Mouse (Mus musculus) gastrocnemius, postnatal 14 days (tissue): ENCODE results near the gene Tmem223. TPM values are rescaled to one million over a fixed set of nuclear protein-coding genes. Genes with fewer than 3 reads are reported as not detected.

Source experiments
- DNase-seq: peaks from one replicate; pipeline ENCODE4 v3.0.0; 2021; ENCODE audit warnings: mixed read lengths
- intact Hi-C: fragments of 180-260 bp; cut with DNase I; formaldehyde crosslinking; loops from one replicate; pipeline ENCODE4 v1.15.1; 2025; ENCODE audit warnings: low total_unique reads
- microRNA-seq, 2 experiments: library from miRNA; unstranded; fragments of <30 nt; microRNA quantifications; one replicate each; pipeline ENCODE4 v1.2.0; 2021
- total RNA-seq, 2 experiments: library from RNA; stranded (reverse); gene quantifications; 2 replicates each; pipeline ENCODE4 v1.2.3; 2021

The Tmem223 gene
- total RNA-seq, 2 experiments from 2014 or later: 78.5 to 81.9 TPM

- intact Hi-C loops: no loop called here
- DNase-seq: peak; percentile 88
Measured at GRCm38 (mm10) chr19:8798264-8798946, 27.6 kb downstream of the Tmem223 start, which contains the start of gene Polr2g. Polr2g (minus strand) TSS chr19:8798577.

GRCm38 (mm10) chr19:8798947-8799315 lies 28.1 kb downstream of the Tmem223 start:
- DNase-seq: no peak
- intact Hi-C loops: no loop called here

GRCm38 (mm10) chr19:8802130-8802821 lies 31.5 kb downstream of the Tmem223 start, which contains the start of gene Zbtb3:
Zbtb3 (plus strand) TSS chr19:8802555.
- DNase-seq: peak; percentile 92
- intact Hi-C loops: no loop called here

GRCm38 (mm10) chr19:8803204-8803780 lies 32.5 kb downstream of the Tmem223 start:
- no peak for DNase-seq
- intact Hi-C loops: no loop called here

- intact Hi-C loops: no loop called here
- no peak for DNase-seq
Measured at GRCm38 (mm10) chr19:8803879-8804660, 33.3 kb downstream of the Tmem223 start.

GRCm38 (mm10) chr19:8806810-8807209 lies 36.0 kb downstream of the Tmem223 start:
- DNase-seq: no peak

GRCm38 (mm10) chr19:8815812-8816211 lies 45.0 kb downstream of the Tmem223 start:
- no peak for DNase-seq
- intact Hi-C loops: no loop called here

More at GRCm38 (mm10) chr19:8806810-8807209, 36.0 kb downstream of the Tmem223 start:
- intact Hi-C loops: no loop called here

GRCm38 (mm10) chr19:8817001-8817400 lies 46.2 kb downstream of the Tmem223 start:
- intact Hi-C loops: no loop called here
- DNase-seq: no peak

- DNase-seq: no peak
- intact Hi-C loops: no loop called here
Measured at GRCm38 (mm10) chr19:8818301-8818798, 47.6 kb downstream of the Tmem223 start.

- peak; percentile 97 for DNase-seq
- intact Hi-C loops: no loop called here
Measured at GRCm38 (mm10) chr19:8818801-8819595, 48.2 kb downstream of the Tmem223 start, which contains the start of gene Ttc9c. Ttc9c (minus strand) TSS chr19:8819333.

- intact Hi-C loops: no loop called here
- peak; percentile 99 for DNase-seq
Measured at GRCm38 (mm10) chr19:8819596-8820423, 49.0 kb downstream of the Tmem223 start, which contains the start of gene Hnrnpul2. Hnrnpul2 (plus strand) TSS chr19:8820010.

GRCm38 (mm10) chr19:8820424-8820956 lies 49.7 kb downstream of the Tmem223 start:
- intact Hi-C loops: no loop called here
- no peak for DNase-seq

GRCm38 (mm10) chr19:8821146-8821545 lies 50.4 kb downstream of the Tmem223 start:
- intact Hi-C loops: no loop called here
- no peak for DNase-seq

Small RNAs within 50 kb of the gene (microRNA-seq; reads per million reads assigned to microRNA genes)
- gene Mir6992: 0 reads per million in 2 experiments

Other genes starting within 250 kb of the Tmem223 start
- not detected for gene Slc22a8, start 179.7 kb upstream of the Tmem223 start, total RNA-seq
- not detected for gene Slc22a6, start 153.0 kb upstream of the Tmem223 start, total RNA-seq
- gene Chrm1, start 107.2 kb upstream of the Tmem223 start, total RNA-seq: under 1 TPM in 1 of 2 experiments, not detected in 1; 0.02 TPM
- gene Slc3a2, start 47.6 kb upstream of the Tmem223 start, total RNA-seq: 10 to 100 TPM; 24.6 to 26.8 TPM
- 10 to 100 TPM; 21.7 to 23.4 TPM for gene Wdr74, start 35.2 kb upstream of the Tmem223 start, total RNA-seq
- not detected for gene 1700092M07Rik, start 30.3 kb upstream of the Tmem223 start, total RNA-seq
- gene Stx5a, start 29.6 kb upstream of the Tmem223 start, total RNA-seq: 10 to 100 TPM; 24.1 to 28.0 TPM
- 10 to 100 TPM; 32.5 to 33.2 TPM for gene Nxf1, start 13.9 kb upstream of the Tmem223 start, total RNA-seq
- gene Tmem179b, start 3.5 kb downstream of the Tmem223 start, total RNA-seq: 10 to 100 TPM in 1 of 2 experiments, 1 to 10 TPM in 1; 9.7 to 11.1 TPM
- 1 to 10 TPM; 9.0 to 9.4 TPM for gene Taf6l, start 15.4 kb downstream of the Tmem223 start, total RNA-seq
- gene Polr2g, start 27.6 kb downstream of the Tmem223 start, total RNA-seq: 10 to 100 TPM; 34.1 to 35.5 TPM
- 1 to 10 TPM in 1 of 2 experiments, under 1 TPM in 1; 0.62 to 1.5 TPM for gene Zbtb3, start 31.6 kb downstream of the Tmem223 start, total RNA-seq
- gene Ttc9c, start 48.3 kb downstream of the Tmem223 start, total RNA-seq: 10 to 100 TPM in 1 of 2 experiments, 1 to 10 TPM in 1; 9.6 to 10.7 TPM
- 10 to 100 TPM; 35.4 to 37.3 TPM for gene Hnrnpul2, start 49.0 kb downstream of the Tmem223 start, total RNA-seq
- gene AC129217.1, start 58.8 kb downstream of the Tmem223 start, total RNA-seq: not detected
- 10 to 100 TPM; 14.4 to 15.6 TPM for gene Bscl2, start 66.5 kb downstream of the Tmem223 start, total RNA-seq
- gene Gng3, start 68.2 kb downstream of the Tmem223 start, total RNA-seq: not detected
- gene Lrrn4cl, start 79.8 kb downstream of the Tmem223 start, total RNA-seq: 10 to 100 TPM in 1 of 2 experiments, 1 to 10 TPM in 1; 7.8 to 11.0 TPM
- gene Ubxn1, start 100.5 kb downstream of the Tmem223 start, total RNA-seq: 100 to 1,000 TPM; 182 to 211 TPM
- gene Uqcc3, start 109.9 kb downstream of the Tmem223 start, total RNA-seq: 10 to 100 TPM; 55.1 to 64.7 TPM
- 1 to 10 TPM; 4.4 to 6.7 TPM for gene Lbhd1, start 112.7 kb downstream of the Tmem223 start, total RNA-seq
- gene Gm49403, start 112.9 kb downstream of the Tmem223 start, total RNA-seq: not detected
- 10 to 100 TPM; 20.3 to 26.3 TPM for gene 1810009A15Rik, start 117.9 kb downstream of the Tmem223 start, total RNA-seq
- 1 to 10 TPM in 1 of 2 experiments, not detected in 1; 3.3 TPM for gene Gm49416, start 117.9 kb downstream of the Tmem223 start, total RNA-seq
- 10 to 100 TPM in 1 of 2 experiments, 1 to 10 TPM in 1; 9.5 to 10.3 TPM for gene Ints5, start 122.0 kb downstream of the Tmem223 start, total RNA-seq
- 10 to 100 TPM; 30.7 to 34.3 TPM for gene Ganab, start 127.1 kb downstream of the Tmem223 start, total RNA-seq
- 10 to 100 TPM; 21.4 to 24.2 TPM for gene B3gat3, start 149.4 kb downstream of the Tmem223 start, total RNA-seq
- 1 to 10 TPM; 4.9 to 6.0 TPM for gene Rom1, start 158.4 kb downstream of the Tmem223 start, total RNA-seq
- gene Eml3, start 158.6 kb downstream of the Tmem223 start, total RNA-seq: 1 to 10 TPM; 8.6 to 8.9 TPM
- gene Mta2, start 170.9 kb downstream of the Tmem223 start, total RNA-seq: 10 to 100 TPM; 27.4 to 27.9 TPM
- gene Tut1, start 182.9 kb downstream of the Tmem223 start, total RNA-seq: 1 to 10 TPM; 8.2 to 8.4 TPM
- 100 to 1,000 TPM; 500 to 587 TPM for gene Eef1g, start 196.0 kb downstream of the Tmem223 start, total RNA-seq
- gene Ahnak, start 218.3 kb downstream of the Tmem223 start, total RNA-seq: 100 to 1,000 TPM; 194 to 197 TPM